Mouse (Mus musculus): ENCODE results near the gene Rcn1. TPM values are rescaled to one million over a fixed set of nuclear protein-coding genes. Genes with fewer than 3 reads are reported as not detected.

Rcn1 gene
- polyA plus RNA-seq, 1 experiment: 18.8 TPM

DNA sequence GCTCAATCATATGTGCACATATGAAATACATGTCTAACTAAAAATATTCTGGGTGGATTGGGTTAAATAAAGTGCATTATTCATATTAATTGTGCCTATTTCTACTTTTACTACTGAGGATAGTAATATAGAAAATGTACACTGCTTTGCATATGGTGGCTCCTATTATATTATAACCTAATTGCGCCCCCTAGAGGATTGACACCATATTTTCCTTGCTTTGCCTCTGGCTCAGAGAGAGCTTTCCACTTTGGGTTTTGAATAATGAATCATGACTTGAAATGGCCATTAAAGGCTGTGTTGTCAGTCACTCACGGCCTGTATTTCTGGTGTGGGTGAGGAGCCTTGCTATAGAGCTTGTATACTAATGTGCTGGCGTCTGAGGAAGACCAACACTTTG, 59.1 kb downstream of the Rcn1 start:
- peak in 1 of 2 experiments; percentile 27 for DNase-seq (ENCODE audit: extremely low spot score in 1 of 2, low spot score in 1 of 2)

DNA sequence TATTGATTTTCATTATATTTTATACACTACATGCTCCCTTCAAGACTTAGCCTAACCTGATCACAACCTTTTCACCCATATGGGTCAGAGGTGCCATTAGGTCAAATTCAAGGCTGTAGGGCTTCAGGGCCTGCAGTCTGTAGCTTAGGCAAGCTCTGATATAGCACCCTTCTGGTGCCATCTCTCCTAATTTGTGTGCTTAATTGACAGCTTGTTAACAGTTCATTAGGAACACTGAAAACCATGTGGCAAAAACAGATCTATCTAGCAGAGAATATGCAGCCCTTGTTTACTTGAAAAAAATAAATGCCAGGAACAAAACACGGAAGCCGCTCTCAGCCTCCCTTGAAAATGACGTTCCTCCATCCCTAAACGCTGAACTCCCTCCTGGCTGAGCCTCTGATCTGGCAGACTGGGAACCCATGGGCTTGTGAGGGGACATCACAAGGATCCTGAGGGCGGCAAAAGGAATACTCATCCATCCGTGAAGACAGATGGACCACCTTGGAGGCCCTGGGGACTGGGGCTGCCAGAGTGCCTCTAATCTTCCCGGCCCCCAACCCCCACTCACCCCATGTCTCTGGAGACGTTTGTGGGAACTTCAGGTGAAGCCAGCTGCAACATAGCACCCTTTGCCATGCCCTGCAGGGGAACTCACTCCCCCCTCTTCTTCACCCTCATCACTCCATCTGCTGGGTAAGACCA, 61.8 kb downstream of the Rcn1 start:
- no peak for DNase-seq (ENCODE audit: extremely low spot score in 1 of 2, low spot score in 1 of 2)

DNA sequence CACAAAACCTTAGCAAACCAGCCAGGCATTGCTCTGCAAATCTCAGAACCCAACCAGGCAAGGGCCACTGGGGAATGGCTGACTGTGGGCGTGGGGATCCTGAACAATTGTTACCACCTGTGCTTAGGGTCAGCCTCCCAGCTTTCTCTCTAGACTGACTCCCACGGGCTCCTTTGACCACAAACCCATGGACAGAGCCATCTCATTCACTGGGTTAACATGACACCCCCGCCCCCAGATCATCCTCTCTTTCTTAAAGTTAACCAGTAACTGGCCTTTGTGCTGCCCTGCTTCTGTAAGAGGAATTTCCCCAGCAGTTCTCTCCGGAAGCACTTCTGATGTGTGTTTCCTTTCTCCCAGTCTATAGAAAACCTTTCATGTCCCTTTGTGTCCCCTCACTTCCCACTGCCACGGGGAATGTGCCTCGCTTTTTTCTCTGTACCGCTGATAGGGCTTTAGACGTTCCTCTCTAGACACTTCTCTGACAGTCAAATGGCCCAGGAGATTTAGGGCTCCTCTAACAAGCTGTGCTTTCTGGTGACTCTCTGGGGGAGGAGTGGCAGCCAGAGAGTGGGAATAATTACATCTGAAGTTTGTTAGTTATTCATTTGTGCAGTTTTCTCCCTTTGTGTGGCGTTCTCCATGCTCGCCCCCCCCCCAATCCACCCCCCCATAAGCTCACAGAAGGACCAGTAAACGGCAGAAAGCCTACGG, 62.6 kb downstream of the Rcn1 start:
- DNase-seq (ENCODE audit: extremely low spot score in 1 of 2, low spot score in 1 of 2): no peak

Other genes starting within 250 kb of the Rcn1 start
- gene Them7, start 175.0 kb downstream of the Rcn1 start, polyA plus RNA-seq (2012; rRNA removed): not detected in 2 replicates